Mouse (Mus musculus) spleen, adult 2 months (tissue): ENCODE data around the gene Zfp65. TPM values are rescaled to one million over a fixed set of nuclear protein-coding genes. Genes with fewer than 3 reads are reported as not detected.
"Not testable (repeated sequence)": the region's sequence is repeated elsewhere in the genome, so short reads cannot be mapped to it uniquely, and the experiment has no call there.

Source experiments
- DNase-seq, 2 experiments: peaks; one replicate each; pipeline versions ENCODE4 v3.0.0 to v3.0.0-alpha.2; 2012 to 2021; ENCODE audit warnings: low spot score in 2 of 2, low read depth in 1 of 2
- H3K27ac ChIP-seq: fragments of 200-500 bp; 2 replicates; pipeline ENCODE4 v1.5.1; 2012; ENCODE audit warnings: low read length, inconsistent platforms; ENCODE audit not compliant: insufficient read depth
- H3K27me3 ChIP-seq: fragments of 200-500 bp; 2 replicates; pipeline ENCODE4 v1.6.1; 2012; ENCODE audit warnings: mild to moderate bottlenecking, moderate library complexity, low read length, inconsistent platforms; ENCODE audit not compliant: control insufficient read depth, insufficient read depth
- H3K36me3 ChIP-seq: fragments of 200-500 bp; 2 replicates; pipeline ENCODE4 v1.6.1; 2012; ENCODE audit warnings: mild to moderate bottlenecking, low read length, inconsistent platforms; ENCODE audit not compliant: control insufficient read depth, insufficient read depth
- H3K4me1 ChIP-seq: fragments of 200-500 bp; 2 replicates; pipeline ENCODE4 v1.6.1; 2011; ENCODE audit warnings: inconsistent platforms; ENCODE audit not compliant: control insufficient read depth, insufficient read depth, insufficient read length
- H3K4me3 ChIP-seq: fragments of 200-500 bp; 2 replicates; pipeline ENCODE4 v1.5.1; 2011; ENCODE audit warnings: mild to moderate bottlenecking, inconsistent platforms; ENCODE audit not compliant: insufficient read depth, insufficient read length; ENCODE audit errors: extremely low read depth
- CTCF ChIP-seq: fragments of 200-500 bp; IDR thresholded peaks from 2 replicates; pipeline ENCODE4 v1.5.1; 2011; ENCODE audit warnings: mild to moderate bottlenecking, inconsistent platforms; ENCODE audit not compliant: insufficient read depth, insufficient read length, insufficient replicate concordance; ENCODE audit errors: extremely low read depth
- POLR2A ChIP-seq: fragments of 200-500 bp; IDR thresholded peaks from 2 replicates; pipeline ENCODE4 v1.6.1; 2011; ENCODE audit warnings: low read depth, low read length, inconsistent platforms
- WGBS: fragments of 180-500 bp; shearing (Covaris S2); methylation state at CpG from one replicate; pipeline ENCODE4 v1.1.7; 2018; 5-methylcytosine and 5-hydroxymethylcytosine counted together
- polyA plus RNA-seq: library from polyadenylated mRNA; depleted of rRNA; stranded (reverse); fragments of >200 nt; gene quantifications from 2 replicates; pipeline ENCODE4 v1.2.3, GENCODE M21; 2012

Gene Zfp65
- polyA plus RNA-seq, 1 experiment: 0.77 TPM

- no peaks in the 10 kb centered on the region for H3K27me3 ChIP-seq
- 94% methylated on average over 3 of the region's 3 CpGs for WGBS
- H3K27ac ChIP-seq: no peak overlapping the region
- no peaks in the 10 kb centered on the region for H3K36me3 ChIP-seq
- no peaks in the 10 kb centered on the region for H3K4me1 ChIP-seq
- TF ChIP-seq CTCF: no peak
- TF ChIP-seq POLR2A: no peak
- no peak overlapping the region for H3K4me3 ChIP-seq
- no peak for DNase-seq
Measured at GRCm38 (mm10) chr13:67742941-67743340, 14.0 kb upstream of the Zfp65 start.

- not testable (repeated sequence) for DNase-seq, H3K27me3 ChIP-seq, H3K36me3 ChIP-seq, H3K4me3 ChIP-seq, H3K4me1 ChIP-seq, H3K27ac ChIP-seq
- 93% methylated on average over 9 of the region's 9 CpGs for WGBS
Measured at GRCm38 (mm10) chr13:67734391-67734790, 5.4 kb upstream of the Zfp65 start.

GRCm38 (mm10) chr13:67729441-67729840 lies 468 bp upstream of the Zfp65 start:
- WGBS: 9% methylated on average over 4 of the region's 4 CpGs
- peak in 1 of 2 experiments; percentile 16 for DNase-seq
- peak overlapping the region; percentile 90 for H3K4me3 ChIP-seq

GRCm38 (mm10) chr13:67728106-67728505 lies 867 bp downstream of the Zfp65 start:
- H3K27ac ChIP-seq: no peak overlapping the region
- H3K4me3 ChIP-seq: no peak overlapping the region
- peaks cover 2% of the 10 kb centered on the region; the same call in 1 of the 2 replicates for H3K4me1 ChIP-seq
- no peaks in the 10 kb centered on the region for H3K27me3 ChIP-seq
- H3K36me3 ChIP-seq: no peaks in the 10 kb centered on the region
- no peak for DNase-seq
- TF ChIP-seq POLR2A: no peak
- no peak for TF ChIP-seq CTCF
- WGBS: 56% methylated on average over 1 of the region's 1 CpGs

More at GRCm38 (mm10) chr13:67729441-67729840, 468 bp upstream of the Zfp65 start:
- H3K36me3 ChIP-seq, H3K4me1 ChIP-seq, H3K27ac ChIP-seq, H3K27me3 ChIP-seq: not testable (repeated sequence)

- not testable (repeated sequence) for H3K4me3 ChIP-seq, DNase-seq, H3K4me1 ChIP-seq, H3K36me3 ChIP-seq, H3K27ac ChIP-seq, H3K27me3 ChIP-seq
- 89% methylated on average over 2 of the region's 2 CpGs for WGBS
Measured at GRCm38 (mm10) chr13:67725331-67725730, 3.6 kb downstream of the Zfp65 start.

- no peaks in the 10 kb centered on the region for H3K27me3 ChIP-seq
- DNase-seq: peak; percentile 75 to 87
- TF ChIP-seq CTCF (no peak), POLR2A (no peak)
- peaks cover 2% of the 10 kb centered on the region; the same call in 1 of the 2 replicates for H3K4me1 ChIP-seq
- peak overlapping the region; percentile 31 for H3K27ac ChIP-seq
- peak overlapping the region; percentile 68 for H3K4me3 ChIP-seq
- WGBS: 2% methylated on average over 17 of the region's 17 CpGs
- no peaks in the 10 kb centered on the region for H3K36me3 ChIP-seq
Measured at GRCm38 (mm10) chr13:67723848-67724479, 5.0 kb downstream of the Zfp65 start.

GRCm38 (mm10) chr13:67686971-67687370 lies 42.0 kb downstream of the Zfp65 start, which contains the start of gene Zfp738:
Gene Zfp738, minus strand, starts transcription at chr13:67687071.
- TF ChIP-seq POLR2A (no peak), CTCF (no peak)
- no peak within 1 kb of the TSS for H3K4me3 ChIP-seq
- no peaks in the 10 kb centered on the region for H3K36me3 ChIP-seq
- H3K4me1 ChIP-seq: no peaks in the 10 kb centered on the region
- DNase-seq: no peak
- 82% methylated on average over 4 of the region's 4 CpGs for WGBS
- H3K27me3 ChIP-seq: no peaks in the 10 kb centered on the region
- H3K27ac ChIP-seq: no peak within 1 kb of the TSS

- DNase-seq, H3K27me3 ChIP-seq, H3K36me3 ChIP-seq, H3K27ac ChIP-seq, H3K4me1 ChIP-seq, H3K4me3 ChIP-seq: not testable (repeated sequence)
- 58% methylated on average over 2 of the region's 2 CpGs for WGBS
Measured at GRCm38 (mm10) chr13:67683841-67684240, 45.1 kb downstream of the Zfp65 start.
